Mouse (Mus musculus) liver, embryonic 14.5 days (tissue): ENCODE measurements around the gene Pqlc3.

Experiments used
- CTCF ChIP-seq: IDR thresholded peaks from 2 replicates; pipeline ENCODE4 v1.5.1; 2016; ENCODE audit warnings: antibody characterized with exemption, low read depth, control low read depth
- EP300 ChIP-seq: IDR thresholded peaks from 2 replicates; pipeline ENCODE4 v1.6.1; 2016; ENCODE audit warnings: antibody characterized with exemption, low read depth

DNA sequence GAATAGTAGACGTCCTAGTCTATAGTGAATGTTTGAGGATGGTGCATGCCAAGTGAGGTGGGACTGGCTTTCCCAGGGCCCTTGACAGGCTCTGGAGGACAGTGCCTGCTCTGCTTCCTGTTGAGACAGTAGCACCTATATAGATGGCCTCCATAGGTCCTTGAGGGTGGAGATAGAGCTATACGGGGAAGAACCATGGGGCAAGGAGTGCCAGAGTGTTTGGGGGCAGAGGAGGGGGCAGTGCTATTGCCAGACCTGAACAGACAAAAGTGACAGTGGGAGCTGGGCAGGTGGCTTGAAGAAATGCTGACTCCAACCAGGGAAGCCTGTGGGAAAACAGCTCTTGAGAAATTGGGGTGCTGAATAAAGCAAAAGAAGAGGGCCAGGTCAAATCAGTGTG lies 5.9 kb downstream of the Pqlc3 start:
- TF ChIP-seq CTCF (no peak), EP300 (no peak)
